Mouse (Mus musculus) hindbrain, embryonic 16.5 days (tissue): ENCODE measurements around the gene Ppm1h. TPM values are rescaled to one million over a fixed set of nuclear protein-coding genes. Genes with fewer than 3 reads are reported as not detected.

ENCODE experiments used
- ATAC-seq: fragments of 200-750 bp; cut with Nextera tagmentation; 2 replicates; pipeline ENCODE4 v1.8.0; 2017; ENCODE audit warnings: moderate TSS enrichment, moderate library complexity
- H3K27ac ChIP-seq: fragments of 300-500 bp; sonication (generic); 2 replicates; pipeline ENCODE4 v1.5.1; 2014; ENCODE audit warnings: low read depth, mild to moderate bottlenecking, control low read depth, low read length, moderate library complexity
- H3K27me3 ChIP-seq: fragments of 300-500 bp; sonication (generic); replicated peaks from 2 replicates; pipeline ENCODE4 v1.6.1; 2014; ENCODE audit warnings: low read length; ENCODE audit not compliant: control insufficient read depth, insufficient read depth
- H3K36me3 ChIP-seq: fragments of 300-500 bp; sonication (generic); 2 replicates; pipeline ENCODE4 v1.6.1; 2014; ENCODE audit warnings: mild to moderate bottlenecking, low read length, moderate library complexity, mixed read lengths; ENCODE audit not compliant: control insufficient read depth, insufficient read depth
- H3K4me1 ChIP-seq: fragments of 300-500 bp; sonication (generic); 2 replicates; pipeline ENCODE4 v1.6.1; 2014; ENCODE audit warnings: low read depth, low read length; ENCODE audit not compliant: control insufficient read depth, insufficient read depth
- H3K4me2 ChIP-seq: fragments of 300-500 bp; sonication (generic); 2 replicates; pipeline ENCODE4 v1.6.1; 2014; ENCODE audit warnings: mild to moderate bottlenecking, low read length, control low read depth, moderate library complexity
- H3K4me3 ChIP-seq: fragments of 300-500 bp; sonication (generic); 2 replicates; pipeline ENCODE4 v1.5.1; 2014; ENCODE audit warnings: mild to moderate bottlenecking, low read length, control low read depth, moderate library complexity
- H3K9ac ChIP-seq: fragments of 300-500 bp; sonication (generic); 2 replicates; pipeline ENCODE4 v1.6.1; 2014; ENCODE audit warnings: low read depth, mild to moderate bottlenecking, control low read depth, low read length, moderate library complexity
- H3K9me3 ChIP-seq: fragments of 300-500 bp; sonication (generic); 2 replicates; pipeline ENCODE4 v1.6.1; 2014; ENCODE audit warnings: mild to moderate bottlenecking, low read length, moderate library complexity; ENCODE audit not compliant: control insufficient read depth
- WGBS: fragments of 180-500 bp; shearing (Covaris S2); extraction: QIAGEN DNeasy Blood & Tissue Kit; methylation state at CpG from one replicate; pipeline ENCODE4 v1.1.7; 2014; 5-methylcytosine and 5-hydroxymethylcytosine counted together
- polyA plus RNA-seq: library from polyadenylated mRNA; unstranded; fragments of >200 nt; fragmentation: Nextera tagmentation; extraction: Ambion mirVana; gene quantifications from 2 replicates; pipeline ENCODE4 v1.2.1, GENCODE M21; 2015

Ppm1h gene
- polyA plus RNA-seq, 1 experiment from 2014 or later = 33.5 TPM

DNA sequence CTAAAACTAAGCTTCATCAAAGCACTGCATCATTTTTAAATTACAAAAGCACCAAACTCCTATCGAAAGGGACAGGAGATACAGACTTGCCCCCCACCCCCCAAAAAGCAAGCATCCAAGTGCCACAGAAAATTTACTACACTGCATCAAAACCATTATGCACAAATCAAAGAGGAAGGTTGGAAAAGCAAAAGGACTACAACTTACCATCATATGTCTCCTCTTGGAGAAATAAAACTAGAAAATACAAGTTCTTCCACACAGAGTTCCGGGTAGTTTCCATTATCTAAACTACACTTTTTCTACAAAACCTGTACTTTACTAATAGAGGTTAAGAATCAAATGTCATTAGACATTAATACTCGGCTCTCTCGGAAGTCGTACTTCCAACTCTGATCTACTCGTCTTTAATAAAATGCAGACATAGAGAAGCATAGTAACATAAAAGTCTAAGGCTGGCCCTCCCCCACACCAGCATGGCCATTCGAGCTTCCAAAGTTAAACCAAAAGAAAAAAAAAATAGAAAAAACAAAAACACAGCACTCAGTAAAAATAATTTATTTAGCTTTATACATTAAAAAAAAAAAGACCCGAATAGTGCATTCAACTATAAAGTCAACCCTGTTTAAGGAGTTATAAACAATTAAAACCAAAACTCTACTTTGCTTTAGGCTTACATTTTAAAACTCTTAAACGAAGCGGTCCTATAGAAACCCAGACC lies 306.1 kb downstream of the Ppm1h start:
- Histone ChIP-seq H3K9ac (peak overlapping the region; percentile 97), H3K4me1 (peaks cover 16% of the 10 kb centered on the region), H3K4me3 (peak overlapping the region; percentile 91), H3K4me2 (peak overlapping the region; percentile 71), H3K9me3 (no peaks in the 10 kb centered on the region), H3K27ac (peak overlapping the region; percentile 100), H3K36me3 (peaks cover 4% of the 10 kb centered on the region; the same call in 1 of the 2 replicates), H3K27me3 (no peaks in the 10 kb centered on the region)
- ATAC-seq = no peak
- 2% methylated on average over 10 of the region's 10 CpGs for WGBS

- no peak; the same call in 1 of the 2 replicates for ATAC-seq
- H3K36me3 ChIP-seq = peaks cover 4% of the 10 kb centered on the region; the same call in 1 of the 2 replicates
- no peaks in the 10 kb centered on the region for H3K9me3 ChIP-seq
- H3K27me3 ChIP-seq = no peaks in the 10 kb centered on the region
- H3K4me1 ChIP-seq = peaks cover 16% of the 10 kb centered on the region
- peak overlapping the region; percentile 97 for H3K9ac ChIP-seq
- H3K4me3 ChIP-seq = peak overlapping the region; percentile 91
- H3K27ac ChIP-seq = peak overlapping the region; percentile 100
- peak overlapping the region; percentile 71 for H3K4me2 ChIP-seq
- WGBS = under 1% methylated on average over 36 of the region's 37 CpGs
Observed at GRCm38 (mm10) chr10:122985252-122985514, 306.6 kb downstream of the Ppm1h start.

DNA sequence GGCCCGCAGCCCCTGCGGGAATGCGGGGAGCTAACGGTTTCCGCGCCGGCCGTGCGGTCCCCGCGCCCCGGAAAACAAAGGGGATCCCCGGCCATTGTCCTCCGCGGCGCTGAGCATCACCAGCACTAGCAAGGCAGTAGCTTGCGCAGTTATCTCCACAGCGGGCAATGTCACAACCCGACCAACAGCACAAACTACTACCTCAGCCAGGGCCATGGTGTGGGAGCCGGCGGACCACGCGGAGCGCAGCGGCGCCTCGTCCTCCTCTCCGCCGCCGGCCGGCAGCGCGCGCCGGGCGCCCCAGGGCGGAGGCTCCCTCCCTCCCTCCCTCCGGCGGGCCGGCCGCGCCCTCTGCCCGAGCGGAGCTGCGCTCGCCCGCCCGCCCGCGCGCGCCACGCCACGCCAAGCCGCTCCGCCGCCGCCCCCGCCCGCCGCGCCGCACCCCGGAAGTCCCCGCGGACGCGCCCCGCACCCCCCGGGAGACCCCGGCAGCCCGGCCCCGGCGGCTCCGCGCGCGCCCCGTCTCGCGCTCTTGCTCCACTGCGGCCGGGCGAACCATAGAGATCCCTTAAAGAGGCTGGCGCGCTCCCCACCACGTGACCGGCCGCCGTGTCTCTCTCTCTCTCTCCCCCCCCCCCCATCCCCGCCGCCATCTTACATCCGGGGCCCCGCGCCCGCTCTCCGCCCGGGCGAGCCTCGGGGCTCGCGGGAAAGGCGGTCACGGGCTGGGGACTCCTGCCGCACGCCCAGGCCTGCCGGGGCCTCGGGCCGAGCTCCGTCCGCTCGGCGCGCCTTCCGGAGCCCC lies 307.2 kb downstream of the Ppm1h start:
- Histone ChIP-seq H3K27ac (peak overlapping the region; percentile 100), H3K4me2 (peak overlapping the region; percentile 71), H3K4me1 (peaks cover 16% of the 10 kb centered on the region), H3K36me3 (peaks cover 4% of the 10 kb centered on the region; the same call in 1 of the 2 replicates), H3K27me3 (no peaks in the 10 kb centered on the region), H3K9me3 (no peaks in the 10 kb centered on the region), H3K4me3 (peak overlapping the region; percentile 91), H3K9ac (peak overlapping the region; percentile 97)
- 0% methylated on average over 39 of the region's 115 CpGs for WGBS
- peak; percentile 92 for ATAC-seq

GRCm38 (mm10) chr10:122986320-122987225 lies 308.0 kb downstream of the Ppm1h start:
- Histone ChIP-seq H3K9me3 (no peaks in the 10 kb centered on the region), H3K27ac (peak overlapping the region; percentile 100), H3K9ac (peak overlapping the region; percentile 97), H3K36me3 (0 out of 2 replicates have a peak, but pooled peaks cover 4% of the 10 kb centered on the region), H3K4me3 (peak overlapping the region; percentile 91), H3K27me3 (no peaks in the 10 kb centered on the region), H3K4me2 (peak overlapping the region; percentile 71), H3K4me1 (peaks cover 16% of the 10 kb centered on the region)
- WGBS = 12% methylated on average over 43 of the region's 54 CpGs
- ATAC-seq = peak; percentile 70

GRCm38 (mm10) chr10:122987671-122988128 lies 309.1 kb downstream of the Ppm1h start:
- 0 out of 2 replicates have a peak, but pooled peaks cover 4% of the 10 kb centered on the region for H3K36me3 ChIP-seq
- 25% methylated on average over 9 of the region's 9 CpGs for WGBS
- no peak for ATAC-seq
- H3K27ac ChIP-seq = peak overlapping the region; percentile 12; the same call in 1 of the 2 replicates
- H3K27me3 ChIP-seq = no peaks in the 10 kb centered on the region
- H3K4me2 ChIP-seq = 0 out of 2 replicates have a peak overlapping the region, but pooled peaks have one; percentile 6
- peaks cover 16% of the 10 kb centered on the region for H3K4me1 ChIP-seq
- no peak overlapping the region for H3K4me3 ChIP-seq
- no peaks in the 10 kb centered on the region for H3K9me3 ChIP-seq
- no peak overlapping the region for H3K9ac ChIP-seq

DNA sequence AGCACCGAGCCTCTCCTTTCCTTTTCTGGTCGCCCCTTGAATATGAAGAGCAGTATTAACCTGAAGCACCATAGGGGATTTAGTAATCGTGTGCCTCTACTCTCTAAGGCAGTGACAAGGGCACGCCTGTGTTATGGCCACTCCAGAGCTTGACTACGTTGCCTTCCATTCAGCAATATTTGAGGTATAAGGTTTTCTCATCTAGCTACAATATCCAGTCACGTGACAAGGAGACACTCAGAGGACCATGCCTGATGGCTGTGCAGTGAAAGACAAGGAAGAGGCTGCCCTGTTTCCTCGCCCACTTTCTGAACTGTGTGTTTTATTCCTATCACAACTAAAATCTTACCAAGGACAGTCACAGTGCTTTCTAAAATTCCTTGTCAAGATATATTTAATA lies 309.8 kb downstream of the Ppm1h start:
- Histone ChIP-seq H3K4me2 (no peak overlapping the region), H3K9ac (no peak overlapping the region), H3K27ac (no peak overlapping the region), H3K4me1 (peaks cover 10% of the 10 kb centered on the region), H3K4me3 (no peak overlapping the region), H3K36me3 (0 out of 2 replicates have a peak, but pooled peaks cover 4% of the 10 kb centered on the region), H3K9me3 (no peaks in the 10 kb centered on the region), H3K27me3 (no peaks in the 10 kb centered on the region)
- 84% methylated on average over 7 of the region's 7 CpGs for WGBS
- ATAC-seq = no peak

- Histone ChIP-seq H3K4me3 (no peak overlapping the region), H3K4me2 (no peak overlapping the region), H3K27me3 (no peaks in the 10 kb centered on the region), H3K27ac (no peak overlapping the region), H3K4me1 (peaks cover 8% of the 10 kb centered on the region), H3K36me3 (peaks cover 6% of the 10 kb centered on the region; the same call in 1 of the 2 replicates), H3K9me3 (no peaks in the 10 kb centered on the region), H3K9ac (no peak overlapping the region)
- ATAC-seq = no peak
- 95% methylated on average over 9 of the region's 9 CpGs for WGBS
Observed at GRCm38 (mm10) chr10:122989916-122990315, 311.4 kb downstream of the Ppm1h start.

DNA sequence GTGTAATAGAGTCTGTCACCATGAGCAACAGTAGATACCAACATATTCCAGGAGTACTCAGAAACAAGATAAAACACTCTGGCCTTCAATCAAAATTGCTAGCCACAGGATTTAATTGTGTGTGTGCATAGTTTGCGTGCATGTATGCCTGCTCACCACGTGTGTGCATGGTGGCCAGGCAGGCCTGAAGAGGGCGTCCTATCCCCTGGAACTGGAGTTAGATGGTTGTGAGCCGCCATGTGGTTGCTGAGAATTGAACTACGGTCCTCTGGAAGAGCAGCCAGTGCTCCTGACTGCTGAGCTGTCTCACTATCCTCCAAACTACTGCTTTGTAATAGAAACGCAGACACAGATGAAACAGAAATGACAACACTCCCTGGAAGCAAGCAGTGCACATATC lies 312.0 kb downstream of the Ppm1h start:
- H3K36me3 ChIP-seq = peaks cover 11% of the 10 kb centered on the region
- H3K27me3 ChIP-seq = no peaks in the 10 kb centered on the region
- no peaks in the 10 kb centered on the region for H3K9me3 ChIP-seq
- H3K4me2 ChIP-seq = no peak overlapping the region
- 95% methylated on average over 6 of the region's 6 CpGs for WGBS
- H3K4me3 ChIP-seq = no peak overlapping the region
- H3K4me1 ChIP-seq = peaks cover 8% of the 10 kb centered on the region
- H3K9ac ChIP-seq = no peak overlapping the region
- no peak overlapping the region for H3K27ac ChIP-seq
- no peak for ATAC-seq
